Mouse (Mus musculus): Measurements from ENCODE around the gene Cyyr1.

GRCm38 (mm10) chr16:85455043-85455442, 98.2 kb downstream of the Cyyr1 start:
- no peak for TF ChIP-seq CTCF (IDR thresholded peaks at IDR 0.05; ENCODE audit: low read depth, low read length)
- TF ChIP-seq EP300 (IDR thresholded peaks at IDR 0.05; ENCODE audit: insufficient read depth, low read depth, low read length): no peak

Measured in ES-Bruce4 (cell line).